Mouse (Mus musculus): ENCODE measurements around the gene Calb2. TPM values are rescaled to one million over a fixed set of nuclear protein-coding genes. Genes with fewer than 3 reads are reported as not detected.

The Calb2 gene
- polyA plus RNA-seq (2014; fragmentation: Illumina TruSeq; extraction: RNeasy Lipid Tissue Mini Kit (QIAGEN cat#74804); ENCODE audit: low read depth, low replicate concordance), result not detected

GRCm38 (mm10) chr8:110168046-110168445, at the start of gene Calb2:
Calb2 (minus strand) TSS chr8:110168210.

GRCm38 (mm10) chr8:110215365-110215764, 47.4 kb upstream of the Calb2 start, which contains the start of gene Cmtr2:
Cmtr2 (plus strand) TSS chr8:110215665.

GRCm38 (mm10) chr8:110102653-110103052, 65.4 kb downstream of the Calb2 start, which contains the start of gene Gm17720:
Gm17720 (minus strand) TSS chr8:110102753.

GRCm38 (mm10) chr8:110100907-110101306, 67.1 kb downstream of the Calb2 start, which contains the start of gene Gm21964:
Gm21964 (plus strand) TSS chr8:110101207.

Other genes starting within 250 kb of the Calb2 start
- not detected for gene Marveld3, start 206.0 kb downstream of the Calb2 start, polyA plus RNA-seq (2014; fragmentation: Illumina TruSeq; extraction: RNeasy Lipid Tissue Mini Kit (QIAGEN cat#74804); ENCODE audit: low read depth, low replicate concordance)
- gene Tat, start 177.8 kb downstream of the Calb2 start, polyA plus RNA-seq (2014; fragmentation: Illumina TruSeq; extraction: RNeasy Lipid Tissue Mini Kit (QIAGEN cat#74804); ENCODE audit: low read depth, low replicate concordance), result not detected
- 0.87 TPM for gene Chst4, start 128.5 kb downstream of the Calb2 start, polyA plus RNA-seq (2014; fragmentation: Illumina TruSeq; extraction: RNeasy Lipid Tissue Mini Kit (QIAGEN cat#74804); ENCODE audit: low read depth, low replicate concordance)
- 17.7 TPM for gene Zfp612, start 88.5 kb downstream of the Calb2 start, polyA plus RNA-seq (2014; fragmentation: Illumina TruSeq; extraction: RNeasy Lipid Tissue Mini Kit (QIAGEN cat#74804); ENCODE audit: low read depth, low replicate concordance)
- gene Gm21964, start 67.0 kb downstream of the Calb2 start, polyA plus RNA-seq (2014; fragmentation: Illumina TruSeq; extraction: RNeasy Lipid Tissue Mini Kit (QIAGEN cat#74804); ENCODE audit: low read depth, low replicate concordance), result not detected
- not detected for gene Gm17720, start 65.5 kb downstream of the Calb2 start, polyA plus RNA-seq (2014; fragmentation: Illumina TruSeq; extraction: RNeasy Lipid Tissue Mini Kit (QIAGEN cat#74804); ENCODE audit: low read depth, low replicate concordance)
- gene Cmtr2, start 47.5 kb upstream of the Calb2 start, polyA plus RNA-seq (2014; fragmentation: Illumina TruSeq; extraction: RNeasy Lipid Tissue Mini Kit (QIAGEN cat#74804); ENCODE audit: low read depth, low replicate concordance), result 13.7 TPM
- gene Hydin, start 98.8 kb upstream of the Calb2 start, polyA plus RNA-seq (2014; fragmentation: Illumina TruSeq; extraction: RNeasy Lipid Tissue Mini Kit (QIAGEN cat#74804); ENCODE audit: low read depth, low replicate concordance), result 0.35 TPM